Mouse (Mus musculus) ES-E14 (cell line): ENCODE data around the gene Nek1. TPM values are rescaled to one million over a fixed set of nuclear protein-coding genes. Genes with fewer than 3 reads are reported as not detected.

Experiments used
- DNase-seq: peaks from one replicate; pipeline ENCODE4 v3.0.0-alpha.2; 2013; ENCODE audit warnings: low read depth, low spot score
- H3K27ac ChIP-seq: 2 replicates; pipeline ENCODE4 v1.5.1; 2012; ENCODE audit warnings: low read depth, mild to moderate bottlenecking, low read length, moderate library complexity, mixed read lengths; ENCODE audit not compliant: poor library complexity, insufficient read depth, severe bottlenecking
- H3K36me3 ChIP-seq: 2 replicates; pipeline ENCODE4 v1.6.1; 2012; ENCODE audit warnings: mild to moderate bottlenecking, low read length, moderate library complexity, mixed read lengths; ENCODE audit not compliant: control insufficient read depth, poor library complexity, insufficient read depth, severe bottlenecking
- H3K4me1 ChIP-seq, 2 experiments: fragments of 150-350 bp in 1 of 2; sonication (generic) in 1 of 2; 2 replicates each; pipeline ENCODE4 v1.6.1; 2012; ENCODE audit warnings: low read length in 2 of 2, mild to moderate bottlenecking in 1 of 2, mixed read lengths in 1 of 2; ENCODE audit not compliant: control insufficient read depth in 2 of 2, insufficient read depth in 2 of 2, poor library complexity in 1 of 2
- H3K4me3 ChIP-seq, 2 experiments: fragments of 150-350 bp in 1 of 2; sonication (generic) in 1 of 2; 2 replicates each; pipeline ENCODE4 v1.5.1; 2012; ENCODE audit warnings: low read length in 2 of 2, low read depth in 1 of 2, mild to moderate bottlenecking in 1 of 2, mixed read lengths in 1 of 2; ENCODE audit not compliant: insufficient read depth in 1 of 2, poor library complexity in 1 of 2, severe bottlenecking in 1 of 2
- H3K9ac ChIP-seq: 2 replicates; pipeline ENCODE4 v1.6.1; 2012; ENCODE audit warnings: low read depth, mild to moderate bottlenecking, low read length, mixed read lengths; ENCODE audit not compliant: poor library complexity, insufficient read depth, severe bottlenecking
- H3K9me3 ChIP-seq: fragments of 150-350 bp; sonication (generic); 2 replicates; pipeline ENCODE4 v1.6.1; 2012; ENCODE audit warnings: low read depth, mild to moderate bottlenecking, low read length; ENCODE audit not compliant: control insufficient read depth, insufficient read depth
- CHD2 ChIP-seq: IDR thresholded peaks from 2 replicates; pipeline ENCODE4 v1.6.1; 2014; ENCODE audit warnings: mild to moderate bottlenecking, low read depth, low read length, inconsistent platforms
- HCFC1 ChIP-seq: IDR thresholded peaks from 2 replicates; pipeline ENCODE4 v1.6.1; 2012; ENCODE audit warnings: low read length, inconsistent platforms, borderline replicate concordance; ENCODE audit not compliant: insufficient read depth
- MAFK ChIP-seq: IDR thresholded peaks from 2 replicates; pipeline ENCODE4 v1.6.1; 2014; ENCODE audit warnings: mild to moderate bottlenecking, low read depth, low read length, inconsistent platforms; ENCODE audit not compliant: insufficient read depth
- ZC3H11A ChIP-seq: IDR thresholded peaks from 2 replicates; pipeline ENCODE4 v1.6.1; 2012; ENCODE audit warnings: low read depth, mild to moderate bottlenecking, inconsistent platforms, low read length, borderline replicate concordance
- ZNF384 ChIP-seq: IDR thresholded peaks from 2 replicates; pipeline ENCODE4 v1.6.1; 2012; ENCODE audit warnings: low read depth, low read length, inconsistent platforms
- in situ Hi-C, 2 experiments: fragments of 600-800 bp; cut with MboI; formaldehyde crosslinking; loops; one replicate each; pipeline ENCODE4 v1.15.1; 2025; ENCODE audit warnings: low sequenced_read_pairs in 2 of 2, inconsistent platforms in 1 of 2; ENCODE audit not compliant: unreplicated experiment in 2 of 2
- total RNA-seq: library from RNA; depleted of rRNA; stranded (reverse); fragments of 300-350 nt; gene quantifications from 2 replicates; pipeline ENCODE4 v1.2.3, GENCODE M21; 2012; rRNA removed

The Nek1 gene
- 8.9 and 9.6 TPM in 2 replicates for total RNA-seq

GRCm38 (mm10) chr8:60992910-60993638 lies at the start of gene Nek1:
Gene Nek1, plus strand, starts transcription at chr8:60993195.
- Histone ChIP-seq H3K36me3 (no peaks in the 10 kb centered on the region), H3K9ac (peak within 1 kb of the TSS; percentile 93), H3K27ac (peak within 1 kb of the TSS; percentile 90), H3K9me3 (peaks cover 15% of the 10 kb centered on the region), H3K4me1 (peaks cover 0 to 2% of the 10 kb centered on the region in 2 experiments; a peak in 1 of 4 replicates), H3K4me3 (peak within 1 kb of the TSS; percentile 92 to 100)
- peak; percentile 93 for DNase-seq
- TF ChIP-seq HCFC1 (peak; percentile 73; the same call in 1 of the 2 replicates), MAFK (0 out of 2 replicates have a peak, but pooled peaks have one; percentile 20), CHD2 (no peak), ZC3H11A (no peak), ZNF384 (no peak)
- in situ Hi-C loops: no loop called here

- in situ Hi-C loops: no loop called here
- no peak overlapping the region for H3K4me3 ChIP-seq
- H3K36me3 ChIP-seq: no peaks in the 10 kb centered on the region
- H3K9me3 ChIP-seq: no peaks in the 10 kb centered on the region
- DNase-seq: no peak
- no peaks in the 10 kb centered on the region; a peak in 1 of 4 replicates for H3K4me1 ChIP-seq
- no peak overlapping the region for H3K27ac ChIP-seq
- no peak for TF ChIP-seq ZNF384
- no peak for TF ChIP-seq CHD2
- no peak overlapping the region for H3K9ac ChIP-seq
These were observed 45.5 kb upstream of the Nek1 start for GRCm38 (mm10) chr8:60947503-60947902.

- in situ Hi-C loops: no loop called here
- TF ChIP-seq ZC3H11A: no peak
- no peak for TF ChIP-seq HCFC1
- TF ChIP-seq MAFK: no peak
- no peak for TF ChIP-seq ZNF384
- TF ChIP-seq CHD2: no peak
- H3K27ac ChIP-seq: no peak overlapping the region
These were observed 43.1 kb upstream of the Nek1 start for GRCm38 (mm10) chr8:60949859-60950258.

GRCm38 (mm10) chr8:60951271-60951670 lies 41.7 kb upstream of the Nek1 start:
- DNase-seq: no peak
- in situ Hi-C loops: no loop called here
- Histone ChIP-seq H3K9ac (no peak overlapping the region), H3K36me3 (no peaks in the 10 kb centered on the region), H3K9me3 (no peaks in the 10 kb centered on the region), H3K4me1 (no peaks in the 10 kb centered on the region), H3K4me3 (no peak overlapping the region), H3K27ac (no peak overlapping the region)
- TF ChIP-seq MAFK (no peak), ZNF384 (no peak), HCFC1 (no peak), ZC3H11A (no peak), CHD2 (no peak)

More at GRCm38 (mm10) chr8:60949859-60950258, 43.1 kb upstream of the Nek1 start:
- Histone ChIP-seq H3K9me3 (no peaks in the 10 kb centered on the region), H3K4me3 (no peak overlapping the region), H3K4me1 (no peaks in the 10 kb centered on the region), H3K36me3 (no peaks in the 10 kb centered on the region), H3K9ac (no peak overlapping the region)
- DNase-seq: no peak
